Comparison of ENCODE assay signal across 36 mouse cellular contexts in the genomic region with DNA sequence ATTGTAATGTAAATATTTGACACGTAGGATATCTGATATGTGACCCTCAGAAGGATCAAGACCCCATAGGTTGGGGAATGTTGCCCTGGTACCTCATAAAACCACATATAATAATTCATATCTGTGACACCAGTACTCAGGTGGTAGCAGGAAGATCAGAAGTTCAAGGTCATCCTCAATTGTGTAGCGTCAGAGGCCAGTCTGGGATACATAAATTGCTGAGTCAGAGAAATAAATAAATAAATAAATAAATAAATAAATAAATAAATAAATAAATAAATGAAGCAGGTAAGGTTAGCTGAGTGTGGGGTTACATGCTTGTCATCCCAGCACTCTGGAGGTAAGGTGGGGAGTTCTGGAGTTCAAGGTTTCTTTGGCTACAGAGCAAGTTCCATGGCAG. TPM values are rescaled to one million over a fixed set of nuclear protein-coding genes. Genes with fewer than 3 reads are reported as not detected.
"Had no signal": no experiment of that assay in that cellular context is flagged by ENCODE, and none has a peak within 500 bp of the region (broad histone marks: within the 10 kb centered on the region; RNA-seq: fewer than 3 reads in every experiment).

No protein-coding gene starts in this region.

- H3K36me3 ChIP-seq: embryonic facial prominence, embryonic 10.5 days; embryonic facial prominence, embryonic 12.5 days; embryonic facial prominence, embryonic 13.5 days; embryonic facial prominence, embryonic 15.5 days; forebrain, embryonic 10.5 days; forebrain, embryonic 12.5 days; forebrain, embryonic 15.5 days had no signal

- H3K9ac ChIP-seq: embryonic facial prominence, embryonic 12.5 days; embryonic facial prominence, embryonic 13.5 days; embryonic facial prominence, embryonic 15.5 days; forebrain, embryonic 12.5 days; forebrain, embryonic 13.5 days; forebrain, embryonic 15.5 days; forebrain, postnatal 0 days had no signal

- H3K27ac ChIP-seq: embryonic facial prominence, embryonic 10.5 days; embryonic facial prominence, embryonic 12.5 days; embryonic facial prominence, embryonic 13.5 days; embryonic facial prominence, embryonic 15.5 days; forebrain, embryonic 10.5 days; forebrain, embryonic 12.5 days; forebrain, embryonic 13.5 days; forebrain, embryonic 15.5 days; gastrocnemius, adult 2 months; heart, adult 2 months had no signal

- H3K27me3 ChIP-seq: embryonic facial prominence, embryonic 15.5 days; forebrain, embryonic 15.5 days had no signal

- H3K9me3 ChIP-seq: embryonic facial prominence, embryonic 10.5 days; embryonic facial prominence, embryonic 12.5 days; embryonic facial prominence, embryonic 13.5 days; embryonic facial prominence, embryonic 15.5 days; forebrain, embryonic 10.5 days; forebrain, embryonic 12.5 days; forebrain, embryonic 13.5 days; forebrain, embryonic 15.5 days had no signal

- H3K4me1 ChIP-seq: embryonic facial prominence, embryonic 12.5 days; forebrain, embryonic 12.5 days; forebrain, embryonic 15.5 days had no signal

- DNase-seq: cerebellum, adult 8-10 months; cerebellum, adult 9-10 months; cerebellum, adult 9-11 months; cerebellum, postnatal 10 days; cerebellum, postnatal 14 days; cerebellum, postnatal 25 days; cerebellum, postnatal 36 days; embryo, embryonic 11 days; forebrain, postnatal 0 days; gastrocnemius, adult 2 months; gastrocnemius, postnatal 10 days; gastrocnemius, postnatal 14 days; gastrocnemius, postnatal 25 days; gastrocnemius, postnatal 36 days; heart, adult 18-20 months; heart, adult 2 months had no signal

- H3K4me3 ChIP-seq: embryonic facial prominence, embryonic 10.5 days; embryonic facial prominence, embryonic 12.5 days; embryonic facial prominence, embryonic 13.5 days; embryonic facial prominence, embryonic 15.5 days; erythroblast, embryonic 14.5 days; forebrain, embryonic 10.5 days; forebrain, embryonic 12.5 days; forebrain, embryonic 13.5 days; forebrain, embryonic 15.5 days; gastrocnemius, adult 2 months; heart, adult 2 months had no signal

- H3K4me2 ChIP-seq: embryonic facial prominence, embryonic 12.5 days; embryonic facial prominence, embryonic 13.5 days; embryonic facial prominence, embryonic 15.5 days; forebrain, embryonic 12.5 days; forebrain, embryonic 13.5 days; forebrain, embryonic 15.5 days had no signal

- ATAC-seq: forebrain, embryonic 13.5 days; forebrain, embryonic 14.5 days; forebrain, embryonic 15.5 days; forebrain, embryonic 16.5 days; forebrain, postnatal 0 days had no signal

RNA-seq across cellular contexts. Expression of a gene that starts 22.1 kb away (rescaled TPM):
- total RNA-seq: common myeloid progenitor, adult 5-6 weeks; forebrain, postnatal 0 days; gastrocnemius, adult 18-20 months; gastrocnemius, adult 2 months; gastrocnemius, adult 8-10 months; gastrocnemius, postnatal 10 days; gastrocnemius, postnatal 14 days; gastrocnemius, postnatal 25 days; gastrocnemius, postnatal 36 days; gastrocnemius, postnatal 4 days; granulocyte monocyte progenitor cell, adult 5-6 weeks; heart, adult 18-20 months; heart, adult 2 months; heart, adult 8-10 months had no signal
- polyA plus RNA-seq: cortical plate, adult 2 months; embryonic facial prominence, embryonic 13.5 days; embryonic facial prominence, embryonic 15.5 days; erythroblast, embryonic 14.5 days; forebrain, embryonic 10.5 days; forebrain, embryonic 11.5 days; forebrain, embryonic 12.5 days; forebrain, embryonic 13.5 days; forebrain, embryonic 14.5 days; forebrain, embryonic 15.5 days; forebrain, embryonic 16.5 days; forebrain, postnatal 0 days; frontal cortex, adult 2 months; heart, adult 2 months had no signal

RNA-seq across cellular contexts. Expression of a gene that starts 37.3 kb away (rescaled TPM):
- total RNA-seq: common myeloid progenitor, adult 5-6 weeks; forebrain, postnatal 0 days; gastrocnemius, adult 18-20 months had no signal
- polyA plus RNA-seq: cortical plate, adult 2 months; erythroblast, embryonic 14.5 days; forebrain, embryonic 10.5 days; forebrain, embryonic 11.5 days; forebrain, embryonic 13.5 days; forebrain, embryonic 14.5 days; forebrain, embryonic 15.5 days; forebrain, embryonic 16.5 days; forebrain, postnatal 0 days; frontal cortex, adult 2 months had no signal
